8 mouse cellular contexts compared by ENCODE assay signal in the genomic region with DNA sequence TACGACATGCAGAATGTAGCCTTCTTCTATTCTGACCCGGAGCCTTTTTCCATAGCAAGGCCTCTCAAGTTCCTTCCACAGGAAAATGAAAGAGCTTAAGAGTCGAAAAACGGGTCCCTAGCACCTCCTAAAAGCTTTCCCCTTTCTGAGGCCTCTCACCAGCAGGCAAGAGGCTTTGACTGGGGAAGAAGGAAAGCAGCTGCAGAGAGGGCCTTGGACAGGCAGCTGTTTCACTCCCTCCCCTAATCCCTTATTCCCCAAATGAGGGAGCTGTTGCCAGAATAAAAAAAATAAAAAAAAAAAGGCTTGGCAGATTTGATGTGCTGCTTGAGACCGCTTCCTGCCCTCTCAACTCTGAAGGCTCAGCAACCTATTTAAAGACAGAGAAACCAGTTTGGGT. TPM values are rescaled to one million over a fixed set of nuclear protein-coding genes. Genes with fewer than 3 reads are reported as not detected.
A peak's percentile ranks its signal among the peaks of the same experiment; 100 is the strongest.
DNase-seq lines count a peak whose midpoint lies in the region; TF ChIP-seq lines count a peak whose summit lies in the region.

No protein-coding gene starts in this region.

- peak; percentile 95 for DNase-seq in heart, adult 11 months
- DNase-seq in heart, postnatal 25 days (ENCODE audit: low spot score): no peak
- peak; percentile 52 for DNase-seq in brain, adult 2 months (ENCODE audit: low read depth, low spot score)
- DNase-seq in gastrocnemius, postnatal 10 days: peak; percentile 40
- DNase-seq in induced T-regulatory cell, adult 2 months (ENCODE audit: low read depth): peak; percentile 7
- peak; percentile 2 for DNase-seq in lung, adult 2 months
- no peak for DNase-seq in cerebellum, adult 11 months

- WGBS in lung, adult 2 months: 29% methylated on average over 5 of the region's 5 CpGs
- 35% methylated on average over 5 of the region's 5 CpGs for WGBS in olfactory bulb, adult 2 months

- H3K4me1 ChIP-seq in lung, adult 2 months (ENCODE audit: control insufficient read depth, insufficient read depth, low read length): no peaks in the 10 kb centered on the region; the same call in 1 of the 2 replicates
- H3K4me1 ChIP-seq in olfactory bulb, adult 2 months (ENCODE audit: control insufficient read depth, insufficient read depth, low read length): peaks cover 2% of the 10 kb centered on the region; the same call in 1 of the 2 replicates

- intact Hi-C loops in heart, postnatal 25 days (cut with DNase I): no loop called here

- no peak for TF ChIP-seq POLR2A in lung, adult 2 months (IDR thresholded peaks at IDR 0.05; ENCODE audit: borderline replicate concordance, extremely low read depth, low read depth, low read length)
- TF ChIP-seq POLR2A in olfactory bulb, adult 2 months (IDR thresholded peaks at IDR 0.05; ENCODE audit: insufficient read depth, low read depth, low read length): no peak

- no peak overlapping the region for H3K4me3 ChIP-seq in lung, adult 2 months (replicated peaks; ENCODE audit: extremely low read depth, low read depth, low read length)
- H3K4me3 ChIP-seq in olfactory bulb, adult 2 months (ENCODE audit: insufficient read depth, low read depth, low read length): no peak overlapping the region

- no peak for TF ChIP-seq CTCF in lung, adult 2 months (IDR thresholded peaks at IDR 0.05; ENCODE audit: insufficient read depth, low read length)
- TF ChIP-seq CTCF in olfactory bulb, adult 2 months (IDR thresholded peaks at IDR 0.05; ENCODE audit: insufficient read depth, low read depth, low read length): no peak

- H3K27ac ChIP-seq in olfactory bulb, adult 2 months (ENCODE audit: insufficient read depth, low read depth, low read length): peak overlapping the region; percentile 69

RNA-seq across cellular contexts. Expression of a gene that starts 47.1 kb away (rescaled TPM):
- 10 to 100 TPM; 19.5 to 20.1 TPM for total RNA-seq in heart, postnatal 25 days (2021)
- total RNA-seq in gastrocnemius, postnatal 10 days (2021): 10 to 100 TPM; 27.4 to 28.4 TPM
- 121 and 162 TPM in 2 replicates for polyA plus RNA-seq in lung, adult 2 months (2012; rRNA removed)
- 165 TPM in 1 of 2 replicates, not detected in the other for polyA plus RNA-seq in olfactory bulb, adult 2 months (2012; ENCODE audit: insufficient read depth, insufficient read length, low replicate concordance, missing spikeins)

RNA-seq across cellular contexts. Expression of a gene that starts 59.3 kb away (rescaled TPM):
- not detected for total RNA-seq in heart, postnatal 25 days (2021)
- not detected for total RNA-seq in gastrocnemius, postnatal 10 days (2021)
- polyA plus RNA-seq in lung, adult 2 months (2012; rRNA removed): 0.08 and 0.21 TPM in 2 replicates
- polyA plus RNA-seq in olfactory bulb, adult 2 months (2012; ENCODE audit: insufficient read depth, insufficient read length, low replicate concordance, missing spikeins): not detected in 2 replicates

Comparison
In these comparisons a context has a peak if more than half of its experiments do, and no peak if none do; other contexts are left out.
1. DNase-seq: peak in heart, adult 11 months (single experiment), brain, adult 2 months (single experiment), gastrocnemius, postnatal 10 days (single experiment), induced T-regulatory cell, adult 2 months (single experiment) and lung, adult 2 months (single experiment); none in heart, postnatal 25 days (single experiment) and cerebellum, adult 11 months (single experiment).